Mouse (Mus musculus): ENCODE measurements around the gene Irak2.

Irak2 gene

DNA sequence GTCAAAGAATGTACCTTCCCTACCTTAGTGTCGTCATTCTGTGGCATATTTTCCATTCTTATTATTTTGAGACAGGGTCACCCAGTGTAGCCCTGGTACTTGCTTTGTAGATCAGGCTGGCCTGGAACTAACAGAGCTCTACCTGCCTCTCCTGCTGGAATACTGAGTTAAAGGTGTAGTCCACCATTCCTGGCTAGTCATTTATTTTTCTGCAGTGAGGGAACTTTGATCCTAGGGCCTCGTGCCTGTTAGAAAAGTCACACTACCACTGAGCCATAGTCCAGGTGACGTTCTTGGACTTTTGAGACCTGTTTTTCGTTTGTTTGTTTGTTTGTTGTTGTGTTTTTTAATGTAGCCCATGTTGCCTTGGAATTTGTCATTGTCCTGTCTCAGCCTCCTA is 934 bp downstream of the Irak2 start:
- DNase-seq (ENCODE audit: low spot score in 2 of 2) = no peak

- no peak for DNase-seq (ENCODE audit: low spot score in 2 of 2)
These were observed 4.3 kb downstream of the Irak2 start for GRCm38 (mm10) chr6:113642605-113643004.

GRCm38 (mm10) chr6:113643021-113643420 is 4.8 kb downstream of the Irak2 start:
- no peak for DNase-seq (ENCODE audit: low spot score in 2 of 2)

- DNase-seq (ENCODE audit: low spot score in 2 of 2) = no peak
These were observed 5.7 kb downstream of the Irak2 start for GRCm38 (mm10) chr6:113643967-113644366.

DNA sequence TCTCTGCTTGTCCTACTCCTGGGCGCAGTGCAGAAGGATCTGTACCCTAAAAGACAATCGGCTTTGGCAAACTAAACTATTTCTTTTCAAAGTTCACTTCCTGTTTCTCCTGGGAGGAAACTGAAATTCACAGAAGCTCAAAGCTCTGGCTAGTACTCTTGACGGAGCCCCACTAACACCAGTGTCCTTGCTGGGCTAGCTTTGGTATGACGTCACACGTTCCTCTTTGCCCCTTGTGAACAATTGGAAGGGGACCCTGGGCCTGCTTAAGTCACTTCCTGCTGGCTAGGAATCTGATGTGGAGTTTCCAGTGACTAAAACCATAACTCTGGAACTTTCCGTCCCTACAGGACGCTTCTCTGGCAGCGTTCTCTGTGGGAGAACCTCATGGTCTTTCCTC is 6.5 kb downstream of the Irak2 start:
- peak in 1 of 2 experiments; percentile 26 for DNase-seq (ENCODE audit: low spot score in 2 of 2)

GRCm38 (mm10) chr6:113649346-113650196 is 11.3 kb downstream of the Irak2 start:
- DNase-seq (ENCODE audit: low spot score in 2 of 2) = no peak

DNA sequence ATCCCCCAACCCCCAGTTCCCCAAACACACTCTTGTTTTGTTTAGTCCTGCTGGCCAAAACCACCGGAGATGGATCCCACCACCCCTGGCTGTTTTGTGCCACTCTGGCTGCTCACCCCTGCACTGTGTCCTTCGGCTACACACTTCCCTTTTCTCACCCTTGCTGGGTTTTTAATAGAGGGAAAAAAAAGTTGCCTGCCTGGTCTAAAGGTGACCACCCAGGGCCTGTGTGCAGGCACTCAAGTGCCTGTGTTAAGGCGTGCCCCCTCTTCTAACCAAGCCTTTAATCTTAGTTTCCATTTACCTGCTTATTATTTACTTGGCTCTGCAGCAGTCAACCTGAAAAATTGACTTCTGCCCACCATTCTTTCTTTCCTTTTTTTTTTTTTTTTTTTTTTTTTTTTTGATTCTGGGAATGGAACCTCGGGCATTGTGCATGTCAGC is 12.0 kb downstream of the Irak2 start:
- DNase-seq (ENCODE audit: low spot score in 2 of 2) = no peak

GRCm38 (mm10) chr6:113651626-113652025 is 13.4 kb downstream of the Irak2 start:
- DNase-seq (ENCODE audit: low spot score in 2 of 2) = no peak

GRCm38 (mm10) chr6:113653551-113653950 is 15.3 kb downstream of the Irak2 start:
- no peak for DNase-seq (ENCODE audit: low spot score in 2 of 2)

GRCm38 (mm10) chr6:113654102-113654501 is 15.8 kb downstream of the Irak2 start:
- DNase-seq (ENCODE audit: low spot score in 2 of 2) = no peak

DNA sequence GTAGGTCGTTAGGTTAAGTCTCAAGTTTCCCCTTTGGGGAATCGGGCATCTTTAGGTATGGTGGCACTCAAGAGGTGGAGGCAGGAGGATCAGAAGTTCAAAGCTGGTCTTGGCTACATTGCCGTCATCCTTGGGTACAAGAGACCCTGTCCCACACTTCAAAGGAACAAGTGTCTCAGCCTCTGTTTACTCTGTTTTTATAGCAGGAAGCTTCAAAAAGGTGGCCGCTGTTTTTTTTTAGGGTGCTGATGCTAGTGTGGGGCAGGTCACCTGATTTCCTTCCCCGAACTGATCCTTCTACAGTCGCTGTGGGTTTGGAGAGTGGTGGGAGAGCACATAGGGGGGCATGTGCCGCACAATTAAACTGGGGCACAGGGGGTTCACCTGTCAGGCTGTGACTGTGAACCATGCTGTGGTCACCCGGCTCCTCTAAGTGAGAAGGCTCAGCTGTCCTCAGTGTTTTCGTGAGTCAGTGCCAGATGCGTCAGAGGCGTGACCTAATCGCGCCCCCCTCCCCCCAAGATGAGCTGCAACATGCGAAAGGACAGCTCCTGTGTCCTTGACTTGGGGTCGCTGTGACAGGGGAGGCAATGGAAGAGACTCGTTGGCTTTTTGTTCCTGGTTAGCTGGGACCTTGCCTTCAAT is 16.6 kb downstream of the Irak2 start:
- DNase-seq (ENCODE audit: low spot score in 2 of 2) = no peak

- no peak for DNase-seq (ENCODE audit: low spot score in 2 of 2)
These were observed 17.2 kb downstream of the Irak2 start for GRCm38 (mm10) chr6:113655475-113655874.

GRCm38 (mm10) chr6:113656847-113657246 is 18.6 kb downstream of the Irak2 start:
- DNase-seq (ENCODE audit: low spot score in 2 of 2) = no peak

DNA sequence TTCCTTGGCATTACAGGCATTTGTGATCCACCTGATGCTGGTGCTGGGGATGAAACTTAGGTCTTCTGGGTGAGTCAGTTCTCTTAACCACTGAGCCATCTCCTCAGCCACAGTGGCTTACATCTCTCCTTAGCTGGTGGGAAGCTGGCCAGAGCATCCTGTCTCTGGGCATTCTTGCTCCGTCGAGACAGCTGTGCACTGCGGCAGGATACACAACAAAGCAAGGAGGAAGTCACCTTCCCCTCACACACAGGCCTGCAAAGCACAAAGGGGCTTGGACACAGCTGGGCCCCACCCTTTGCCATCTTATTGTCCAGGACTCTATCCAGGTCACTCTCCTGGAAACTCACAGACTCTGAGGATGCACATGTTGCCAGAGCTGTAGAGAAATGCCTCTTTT is 20.0 kb downstream of the Irak2 start:
- DNase-seq (ENCODE audit: low spot score in 2 of 2) = no peak

- no peak for DNase-seq (ENCODE audit: low spot score in 2 of 2)
These were observed 21.6 kb downstream of the Irak2 start for GRCm38 (mm10) chr6:113659648-113660491.

DNA sequence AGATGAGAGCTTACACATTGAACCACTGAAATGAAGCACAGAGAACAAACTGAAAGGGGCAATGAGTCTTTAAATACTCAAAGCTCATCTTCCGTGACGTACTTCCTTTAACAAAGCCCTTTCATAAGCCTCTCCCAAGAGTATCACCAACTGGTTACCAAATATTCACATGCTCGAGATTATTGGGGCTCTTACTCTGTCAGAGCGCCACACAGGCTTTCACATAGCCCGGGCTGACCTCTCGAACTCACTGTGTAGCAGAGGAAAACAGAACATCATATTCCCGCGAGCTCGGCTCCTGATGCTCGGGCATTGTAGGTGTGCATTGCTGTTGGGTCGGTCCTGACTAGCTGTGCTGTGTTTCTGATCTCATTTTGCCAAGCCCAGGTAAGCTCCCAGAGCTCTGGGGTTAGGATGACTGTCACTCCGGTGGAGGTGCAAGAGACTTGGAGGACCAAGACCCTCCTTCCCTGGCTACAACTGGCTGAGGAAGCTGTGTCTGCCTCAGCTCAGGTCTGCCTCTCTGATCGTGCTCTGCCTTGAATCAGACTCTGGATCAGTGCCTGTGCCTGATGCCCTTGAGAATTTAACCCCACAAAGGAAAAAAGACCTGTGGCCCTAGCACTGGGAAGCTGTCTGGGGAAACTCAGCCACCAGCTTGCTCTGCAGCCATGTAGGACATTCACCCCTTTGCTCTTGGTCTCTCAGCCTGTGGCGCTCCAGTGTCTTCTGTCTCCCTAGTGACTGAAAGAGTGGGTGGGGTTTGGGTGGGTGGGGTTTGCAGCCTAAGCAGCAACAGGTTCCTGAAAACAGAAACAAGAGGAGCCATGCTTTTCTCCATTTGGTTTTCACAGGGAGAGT is 22.5 kb downstream of the Irak2 start:
- no peak for DNase-seq (ENCODE audit: low spot score in 2 of 2)

DNA sequence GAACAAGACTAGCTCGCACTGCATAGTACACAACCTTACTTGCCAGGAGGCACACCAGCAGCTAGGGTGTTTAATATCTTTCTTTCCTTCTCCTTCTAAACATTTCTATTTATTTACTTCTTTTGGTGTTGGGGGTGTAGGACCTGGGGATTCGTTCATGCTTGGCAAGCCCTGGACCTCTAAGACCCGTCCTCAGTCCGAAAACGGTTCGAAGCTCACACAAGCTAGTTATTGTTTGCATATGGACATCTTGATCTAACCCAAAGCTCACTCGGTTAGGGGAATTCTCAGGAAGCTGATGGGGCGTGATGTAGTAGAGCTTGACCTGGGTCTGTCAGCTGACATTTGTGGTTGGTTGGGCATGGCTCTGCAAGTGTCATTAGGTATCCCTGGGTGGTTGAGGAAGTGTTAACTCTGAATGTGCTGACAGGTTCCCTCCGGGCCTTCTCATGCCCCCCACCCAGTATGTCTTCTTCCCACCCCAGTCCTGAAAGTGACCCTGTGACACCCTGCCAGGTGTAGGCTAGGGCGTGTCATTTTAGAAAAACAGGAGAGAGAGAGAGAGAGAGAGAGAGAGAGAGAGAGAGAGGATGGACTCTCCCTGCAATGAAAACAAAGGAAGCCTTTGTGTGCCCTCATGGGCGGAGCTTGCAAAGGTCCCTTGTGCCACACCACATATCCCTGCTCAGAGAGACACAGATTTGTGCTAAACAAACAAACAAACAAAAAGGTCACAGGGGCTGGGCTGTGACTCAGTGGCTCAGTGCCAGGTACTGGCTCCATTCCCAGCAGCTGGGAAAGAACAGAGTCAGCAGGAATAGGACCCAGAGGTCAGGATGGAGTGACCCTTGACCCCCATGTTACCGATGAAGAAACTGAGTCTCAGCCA is 23.3 kb downstream of the Irak2 start:
- peak in 1 of 2 experiments; percentile 55 for DNase-seq (ENCODE audit: low spot score in 2 of 2)

DNA sequence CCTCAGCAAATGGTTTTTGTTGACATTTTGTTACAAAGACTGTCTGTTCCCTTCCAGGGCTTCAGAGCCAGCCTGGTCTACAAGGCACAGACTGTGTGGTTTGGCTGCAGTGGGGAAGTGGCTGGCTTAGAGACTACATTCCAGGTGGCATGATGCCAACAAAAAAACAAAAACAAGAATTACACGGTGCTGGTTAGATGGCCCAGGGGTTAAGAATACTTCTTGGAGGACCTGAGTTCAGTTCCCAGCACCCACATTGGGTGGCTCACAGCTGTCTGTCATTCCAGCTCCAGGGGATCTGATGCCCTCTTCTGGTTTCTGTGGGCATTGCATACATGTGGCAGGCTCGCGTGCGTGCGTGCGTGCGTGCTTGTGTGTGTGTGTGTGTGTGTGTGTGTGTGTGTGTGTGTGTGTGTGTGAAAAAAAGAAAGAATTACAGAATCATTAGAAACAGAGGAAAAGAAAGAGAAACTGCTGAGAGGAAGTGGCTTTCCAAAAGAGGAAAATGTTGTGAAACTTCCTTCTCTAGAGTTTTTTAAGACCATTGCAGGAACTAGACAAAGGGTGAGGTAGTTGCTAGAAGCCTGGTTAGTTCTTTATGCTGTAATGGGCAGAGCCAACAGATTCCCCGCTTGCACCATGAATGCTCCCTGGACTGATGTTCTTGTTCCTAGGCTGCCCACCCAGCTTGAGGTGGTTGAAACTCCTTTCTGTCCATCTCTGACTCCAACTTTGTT is 24.9 kb downstream of the Irak2 start:
- DNase-seq (ENCODE audit: low spot score in 2 of 2) = no peak

GRCm38 (mm10) chr6:113664305-113664704 is 26.0 kb downstream of the Irak2 start:
- no peak for DNase-seq (ENCODE audit: low spot score in 2 of 2)
